Mouse (Mus musculus) CH12F3 (cell line): Measurements from ENCODE around the gene Pfn4.
"Not testable (repeated sequence)": the region's sequence is repeated elsewhere in the genome, so short reads cannot be mapped to it uniquely, and the experiment has no call there.

Experiments used
- in situ Hi-C: fragments of 300-500 bp; cut with MboI; formaldehyde crosslinking; loops from 2 replicates; pipeline ENCODE4 v1.14.3; 2020; ENCODE audit warnings: low sequenced_read_pairs

The Pfn4 gene

DNA sequence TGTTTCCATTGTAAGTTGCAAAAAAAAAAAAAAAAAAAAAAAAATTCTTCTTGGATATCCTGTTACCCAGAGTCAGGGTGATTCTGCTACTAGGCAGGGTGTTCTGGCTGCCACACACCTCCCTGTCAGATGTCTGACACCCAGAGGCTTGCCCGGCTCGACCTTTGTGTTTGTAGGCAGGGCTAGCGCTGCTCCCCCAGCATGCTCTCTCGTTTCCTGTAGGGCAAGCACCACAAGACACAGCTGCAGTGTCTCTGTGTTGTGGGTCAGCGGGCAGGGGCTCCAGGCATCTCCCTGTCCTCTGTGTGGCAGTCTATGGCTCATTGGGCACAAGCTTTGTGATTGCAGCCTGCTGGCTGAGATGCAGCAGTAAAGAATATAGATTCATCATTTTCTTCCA, 14.8 kb downstream of the Pfn4 start:
- in situ Hi-C loops, result no loop called here

DNA sequence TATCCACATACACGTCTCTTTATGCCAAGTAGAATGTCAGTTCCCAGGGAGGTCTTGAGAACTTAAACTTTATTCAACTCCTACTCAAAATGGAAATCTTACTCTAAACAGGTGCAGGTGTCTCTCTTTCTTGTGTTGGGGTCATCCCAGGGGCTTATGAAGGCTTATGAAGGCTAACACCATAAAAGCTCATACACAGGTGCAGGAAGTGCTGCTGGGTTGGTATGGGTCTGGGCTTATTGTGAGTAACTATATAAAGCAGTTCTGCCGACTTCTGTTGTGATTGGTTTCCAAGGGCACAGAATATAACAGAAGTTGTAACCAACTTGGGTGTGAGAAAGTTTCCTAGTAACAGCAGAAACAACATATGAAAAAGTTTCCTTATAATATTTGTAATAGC, 15.6 kb downstream of the Pfn4 start:
- in situ Hi-C loops, result no loop called here

DNA sequence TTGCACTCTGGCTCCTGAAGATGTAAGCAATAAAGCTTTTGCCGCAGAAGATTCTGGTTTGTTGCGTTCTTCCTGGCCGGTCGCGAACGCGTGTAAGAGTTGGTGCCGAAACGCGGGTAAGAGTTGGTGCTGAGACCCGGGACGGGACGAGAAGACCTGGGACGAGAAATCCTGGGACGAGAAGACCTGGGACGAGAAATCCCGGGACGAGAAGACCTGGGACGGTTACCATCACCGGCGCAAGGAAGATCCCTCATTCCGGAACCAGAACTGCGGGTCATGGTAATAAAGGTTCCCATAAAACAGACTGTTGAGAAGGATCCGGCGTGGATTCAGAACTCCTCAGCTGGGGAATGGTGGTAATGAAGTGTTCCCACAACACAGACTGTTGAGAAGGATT, 19.3 kb downstream of the Pfn4 start:
- in situ Hi-C loops, result not testable (repeated sequence)

DNA sequence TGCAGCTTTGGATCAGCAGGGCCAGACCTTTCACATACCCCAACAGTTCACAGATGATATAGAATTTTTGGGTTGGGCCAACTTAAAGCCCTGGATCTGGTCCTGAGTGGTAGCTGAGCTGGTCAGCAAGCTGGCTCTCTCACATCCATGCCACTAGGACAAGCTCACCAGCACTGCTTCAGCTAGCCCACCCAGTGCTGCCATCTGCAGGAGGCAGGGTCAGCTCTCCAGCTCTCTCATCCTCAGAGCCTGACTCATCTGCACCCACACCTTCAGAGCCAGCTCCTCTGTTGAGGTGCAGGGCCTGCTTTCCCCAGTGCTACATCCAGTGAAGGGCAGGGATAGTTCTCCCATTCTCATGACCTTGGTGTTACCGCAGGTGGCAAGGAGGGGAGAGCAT, 24.9 kb downstream of the Pfn4 start:
- in situ Hi-C loops, result no loop called here

- in situ Hi-C loops, result not testable (repeated sequence)
Observed at GRCm38 (mm10) chr12:4797471-4797870, 28.6 kb downstream of the Pfn4 start.

GRCm38 (mm10) chr12:4811036-4811435, 42.2 kb downstream of the Pfn4 start:
- in situ Hi-C loops, result no loop called here

- in situ Hi-C loops, result no loop called here
Observed at GRCm38 (mm10) chr12:4811705-4812104, 42.9 kb downstream of the Pfn4 start.

GRCm38 (mm10) chr12:4813636-4814035, 44.8 kb downstream of the Pfn4 start:
- in situ Hi-C loops, result no loop called here

DNA sequence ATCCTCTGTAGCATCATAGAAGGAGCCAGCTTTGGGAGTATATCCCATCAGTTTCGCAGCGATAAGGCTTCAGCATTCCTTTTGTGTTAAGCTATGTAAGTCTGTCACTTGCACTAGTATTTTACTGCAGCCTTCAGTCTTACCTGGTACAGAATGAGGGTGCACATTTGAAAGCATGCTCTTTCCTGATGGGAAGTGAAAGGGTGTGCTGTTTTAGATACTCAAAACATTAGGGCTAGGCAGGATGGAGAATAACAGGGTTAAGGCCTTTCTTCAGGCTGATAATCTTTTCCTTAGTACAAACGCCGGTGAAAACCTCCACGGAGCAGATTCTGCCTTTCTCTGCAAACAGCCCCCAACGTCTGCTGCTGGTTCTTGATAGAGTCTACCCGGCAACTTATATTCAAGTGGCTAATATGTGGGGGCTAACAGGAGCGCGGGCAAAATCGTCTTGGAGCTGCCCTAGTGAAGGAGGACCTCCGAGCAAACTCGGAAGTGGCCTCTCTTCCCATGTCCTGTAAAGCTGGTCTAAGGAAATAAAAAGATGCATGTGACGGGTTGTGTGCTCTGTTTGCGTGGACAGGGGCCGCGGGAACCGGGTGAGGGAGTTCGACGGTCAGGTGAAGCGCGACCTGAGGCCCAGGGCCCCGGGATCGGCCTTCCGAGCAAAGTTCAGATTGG, 48.0 kb downstream of the Pfn4 start:
- in situ Hi-C loops, result no loop called here

DNA sequence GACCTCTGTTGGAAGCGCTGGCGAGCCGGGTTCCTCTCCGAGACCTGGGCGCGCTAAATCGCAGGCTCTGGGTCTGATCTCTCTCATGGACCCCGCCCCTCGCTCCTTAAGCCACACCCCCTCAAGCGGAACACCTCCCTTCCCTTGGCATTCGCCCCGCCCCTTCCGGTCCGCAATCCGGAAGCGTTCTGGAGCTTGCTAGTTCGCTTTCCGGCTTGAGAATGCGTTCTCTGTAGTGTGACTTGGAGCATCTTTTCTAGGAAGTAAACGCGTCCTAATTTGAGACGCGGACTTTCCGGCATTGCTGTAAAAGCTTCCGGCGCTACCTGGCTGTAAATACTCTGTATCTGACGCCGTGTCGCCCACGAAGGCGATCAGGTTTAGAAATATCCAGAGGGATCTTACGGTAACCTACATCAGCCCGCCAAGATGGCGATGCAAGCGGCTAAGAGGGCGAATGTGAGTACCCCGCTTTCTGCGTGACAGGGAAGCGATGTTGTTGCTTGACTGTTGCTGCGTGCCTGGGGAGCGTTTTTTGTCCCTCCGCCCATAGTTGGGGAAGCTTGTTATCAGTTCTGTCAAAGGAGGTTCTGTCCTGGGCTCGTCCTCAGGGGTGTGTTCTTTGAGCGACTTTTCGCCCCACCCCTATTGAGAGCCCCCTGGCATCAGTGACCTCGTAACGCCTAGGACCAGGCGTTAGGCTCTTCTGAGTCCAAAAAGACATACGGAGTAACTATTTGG, 48.7 kb downstream of the Pfn4 start, which contains the start of gene Sf3b6:
TSS of gene Sf3b6 (plus strand) at position 184 of the 741 bp plus-strand sequence.
- in situ Hi-C loops, result no loop called here

DNA sequence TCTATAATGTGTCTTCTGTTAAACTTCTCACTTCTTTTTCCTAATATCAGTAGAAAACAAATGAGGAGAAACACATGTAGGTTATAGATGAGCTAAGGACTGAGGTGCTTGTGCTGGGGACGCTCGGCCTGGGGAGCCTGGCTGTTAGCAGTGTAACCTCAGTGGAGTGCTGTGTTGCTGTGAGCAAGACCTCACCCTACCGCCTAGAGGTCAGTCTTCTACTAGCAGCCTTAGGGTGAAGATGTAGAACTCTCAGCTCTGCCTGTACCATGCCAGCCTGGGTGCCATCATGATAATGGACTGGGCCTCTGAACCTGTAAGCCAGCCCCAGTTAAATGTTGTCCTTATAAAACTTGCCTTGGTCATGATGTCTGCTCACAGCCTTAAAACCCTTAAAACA, 58.4 kb downstream of the Pfn4 start:
- in situ Hi-C loops, result no loop called here
